Mouse (Mus musculus) kidney, adult 9 months (tissue): ENCODE measurements at regions not wholly inside any gene's neighbourhood (a gene's known extent, or its start where the extent isn't known, plus 50 kb on each side); places are given as distances from the start of the nearest gene placed in this dataset.

Experiments
- DNase-seq: peaks from one replicate; pipeline ENCODE4 v3.0.0; 2022

DNA sequence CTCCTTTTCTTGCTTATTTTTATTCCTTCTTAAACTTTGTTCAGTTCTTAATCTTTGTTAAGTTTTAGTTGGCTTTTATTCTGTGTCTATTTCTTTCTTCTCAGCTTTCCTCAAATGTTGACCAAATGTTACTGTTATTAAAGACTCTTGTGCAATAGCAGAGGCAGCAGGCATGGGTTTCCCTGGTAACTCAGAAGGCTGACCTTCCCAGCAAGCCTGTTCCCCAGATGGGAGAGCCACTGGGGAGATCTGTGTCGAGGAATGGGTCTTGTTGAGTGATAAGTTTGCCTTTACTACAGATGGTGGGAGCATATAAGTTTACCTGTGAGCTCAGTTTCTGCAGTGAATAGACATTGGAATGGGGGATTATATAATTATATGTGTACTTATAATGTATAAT lies 237.2 kb downstream of the Plpp3 start:
- no peak for DNase-seq

DNA sequence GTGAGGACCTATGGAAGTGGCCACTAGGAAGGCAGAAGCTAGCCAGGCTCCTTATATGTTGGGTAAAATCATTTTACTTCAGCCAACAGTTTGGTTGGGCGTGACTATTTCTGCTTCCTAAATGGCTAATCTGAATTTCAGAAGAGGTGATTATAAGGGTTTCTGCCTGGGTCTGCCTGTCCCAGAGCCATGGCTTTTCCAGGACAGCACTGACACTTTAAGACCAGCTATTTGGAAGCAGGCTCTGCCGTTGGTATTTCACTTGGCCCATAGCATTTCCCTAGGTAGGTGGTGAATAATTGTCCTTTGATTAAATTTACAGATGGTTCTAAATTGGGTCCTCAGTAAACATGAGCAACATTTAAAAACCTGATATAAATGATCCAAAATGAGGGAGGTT lies 240.3 kb downstream of the Plpp3 start:
- DNase-seq, result no peak

- no peak for DNase-seq
Observed at GRCm38 (mm10) chr4:105402021-105402420, 244.9 kb downstream of the Plpp3 start.

DNA sequence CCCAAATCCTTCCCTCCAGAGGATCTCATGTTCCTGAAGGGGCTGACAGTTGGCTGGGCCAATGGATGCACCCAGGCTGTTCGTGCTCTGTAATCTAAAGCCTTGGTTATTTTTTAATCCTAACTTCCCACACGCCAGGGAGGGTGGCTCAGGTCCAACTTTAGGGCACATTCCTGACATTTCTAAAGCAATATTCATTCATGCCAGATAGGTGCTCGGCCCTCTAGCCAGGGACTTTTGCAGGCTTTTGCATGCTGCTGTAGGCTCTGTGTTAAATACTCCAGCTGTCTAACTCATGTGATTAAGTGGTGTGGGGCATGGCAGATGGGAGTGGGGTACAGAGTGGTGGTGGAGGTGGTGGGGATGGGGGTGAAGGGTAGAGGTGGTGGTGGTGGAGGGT lies 246.0 kb downstream of the Plpp3 start:
- DNase-seq, result peak; percentile 91

DNA sequence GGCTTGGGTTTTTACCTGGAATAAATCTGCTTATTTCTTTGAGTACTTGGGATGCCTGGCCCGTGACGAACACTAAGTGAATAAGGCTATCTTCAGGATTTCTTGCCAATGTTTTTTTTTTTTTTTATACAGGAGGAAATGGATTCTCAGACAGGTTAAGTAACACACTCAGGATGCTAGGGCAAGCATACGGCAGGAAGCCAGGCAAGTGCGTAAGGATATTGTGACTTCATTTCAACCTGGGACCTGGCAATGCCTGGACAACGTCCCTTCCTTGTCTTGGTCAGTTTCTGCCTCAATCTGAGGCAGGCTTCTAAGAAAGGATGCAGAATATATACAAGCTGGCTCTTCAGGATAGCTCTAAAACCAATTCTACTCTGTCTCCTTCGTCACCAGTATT lies 246.5 kb downstream of the Plpp3 start:
- peak; percentile 51 for DNase-seq

- DNase-seq, result no peak
Observed at GRCm38 (mm10) chr4:105405728-105406127, 248.6 kb downstream of the Plpp3 start.

DNA sequence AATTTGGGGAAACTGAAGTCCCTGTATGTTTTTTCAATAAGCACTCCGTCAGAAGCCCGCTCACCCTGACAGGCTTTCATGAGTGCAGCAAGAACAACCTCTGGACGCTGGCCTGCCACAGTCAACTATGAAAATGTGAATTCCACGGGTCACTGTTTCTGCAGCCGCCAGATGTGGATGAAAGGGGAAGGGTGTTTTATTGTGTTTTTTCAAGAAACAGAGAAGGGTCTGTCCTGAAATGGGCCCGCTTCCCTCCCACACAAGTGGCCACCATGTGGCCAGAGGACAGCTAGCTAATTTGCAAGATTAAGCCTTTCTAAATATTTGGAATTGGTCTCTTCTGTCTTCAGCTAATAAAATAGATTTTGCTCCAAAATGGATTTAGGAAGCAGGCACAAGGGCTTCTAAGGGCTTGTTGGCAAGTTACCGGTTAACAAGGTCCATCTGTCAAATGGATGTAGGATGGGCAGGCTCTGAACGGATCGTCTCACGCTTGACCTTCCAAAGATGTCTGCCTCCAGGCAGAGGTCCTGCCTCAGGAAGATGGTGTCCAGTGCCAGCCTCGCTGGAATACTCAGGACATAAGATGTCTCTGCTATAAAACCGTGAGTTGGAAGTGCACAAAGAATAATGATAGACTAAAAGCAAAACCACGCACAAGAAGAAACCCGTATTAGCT lies 249.8 kb downstream of the Plpp3 start:
- no peak for DNase-seq

GRCm38 (mm10) chr4:105408896-105409295 lies 251.7 kb downstream of the Plpp3 start:
- DNase-seq, result no peak

- DNase-seq, result peak; percentile 41
Observed at GRCm38 (mm10) chr4:105417166-105417565, 260.0 kb downstream of the Plpp3 start.

DNA sequence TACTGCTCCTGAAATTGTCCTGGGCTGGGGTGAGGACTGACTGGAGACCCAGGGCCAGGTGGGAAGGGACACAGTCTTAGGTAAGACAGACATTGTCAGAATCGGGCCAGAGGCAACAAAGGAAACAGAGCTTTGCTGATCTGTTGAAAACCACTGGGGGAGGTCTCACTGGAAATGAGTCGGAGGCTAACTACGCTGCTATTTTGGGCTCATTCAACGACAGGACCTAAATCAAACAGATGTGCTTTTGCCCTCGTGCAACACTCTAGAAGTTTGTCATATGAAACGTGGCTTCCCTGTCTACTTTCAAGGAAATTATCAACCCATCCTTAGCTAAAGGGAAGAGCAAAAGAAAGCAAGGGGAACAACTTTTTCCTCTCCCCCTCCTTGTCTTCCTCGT lies 265.3 kb downstream of the Plpp3 start:
- DNase-seq, result no peak

DNA sequence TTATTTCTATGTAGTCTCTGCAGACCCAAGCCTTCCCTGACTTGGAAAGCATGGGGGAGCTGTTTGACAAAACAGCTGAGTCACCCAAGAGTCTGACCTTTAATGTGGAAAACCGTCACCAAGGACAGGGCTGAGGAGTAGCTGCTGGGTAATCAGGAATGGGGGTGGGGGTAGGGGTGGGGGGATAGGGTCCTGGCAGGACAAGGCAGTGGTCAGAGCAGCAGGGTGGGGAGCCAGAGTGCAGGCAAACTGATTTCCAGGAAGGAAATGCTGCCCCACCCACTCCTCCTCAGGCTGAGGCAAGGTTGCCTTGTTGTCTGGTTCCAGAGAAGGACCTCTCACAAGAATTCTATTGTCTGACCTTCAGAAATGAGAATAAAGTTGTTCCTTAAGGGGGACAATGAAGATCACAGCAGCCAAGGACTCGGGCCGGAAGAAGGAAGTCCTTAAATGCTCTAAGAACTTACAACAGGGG lies 266.6 kb downstream of the Plpp3 start:
- DNase-seq, result peak; percentile 35

DNA sequence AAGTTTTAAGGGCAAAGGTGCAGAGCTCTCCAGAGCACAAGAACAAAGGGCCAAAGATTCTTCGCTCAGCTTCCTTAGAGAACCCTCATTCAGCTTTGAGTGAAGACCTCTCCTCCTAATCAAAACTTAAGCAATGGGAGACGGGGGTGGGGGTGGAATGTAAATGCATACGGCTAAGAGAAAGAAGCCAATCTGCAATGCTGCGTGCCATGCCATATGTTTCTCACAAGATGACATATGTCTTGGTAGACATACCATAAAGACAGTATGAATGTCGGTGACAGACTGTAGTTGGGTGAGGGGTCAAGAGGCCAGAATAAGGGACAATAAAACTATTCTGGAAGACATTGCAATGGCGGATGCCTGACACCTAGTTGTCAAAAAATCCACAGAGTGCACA lies 267.9 kb downstream of the Plpp3 start:
- DNase-seq, result no peak

GRCm38 (mm10) chr4:105427581-105427980 lies 270.4 kb downstream of the Plpp3 start:
- DNase-seq, result no peak

GRCm38 (mm10) chr4:105429381-105430100 lies 272.4 kb downstream of the Plpp3 start:
- DNase-seq, result peak; percentile 12

GRCm38 (mm10) chr4:105432461-105432860 lies 275.3 kb downstream of the Plpp3 start:
- DNase-seq, result no peak

- no peak for DNase-seq
Observed at GRCm38 (mm10) chr4:105437141-105437540, 280.0 kb downstream of the Plpp3 start.

- no peak for DNase-seq
Observed at GRCm38 (mm10) chr4:105449046-105449860, 292.1 kb downstream of the Plpp3 start.

GRCm38 (mm10) chr4:105450881-105451280 lies 293.7 kb downstream of the Plpp3 start:
- no peak for DNase-seq

DNA sequence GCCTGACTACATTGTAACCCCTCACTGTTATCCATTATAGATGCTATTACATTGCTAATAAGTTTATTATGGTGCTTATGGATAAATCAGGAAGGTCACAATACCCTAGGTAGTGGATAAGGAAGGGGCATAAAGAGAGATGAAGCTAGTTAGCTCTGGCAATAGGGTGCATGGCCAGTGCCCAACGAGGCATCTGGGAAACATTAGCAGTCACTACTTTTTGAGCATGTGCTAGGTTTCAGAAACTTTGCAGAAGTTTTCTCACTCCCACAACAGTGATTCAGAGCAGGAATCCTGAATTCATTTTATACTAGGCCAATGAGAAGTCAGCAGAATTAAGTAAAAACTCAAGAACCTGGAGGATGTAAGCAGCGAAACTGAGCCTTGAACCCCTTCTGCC lies 294.7 kb downstream of the Plpp3 start:
- no peak for DNase-seq

DNA sequence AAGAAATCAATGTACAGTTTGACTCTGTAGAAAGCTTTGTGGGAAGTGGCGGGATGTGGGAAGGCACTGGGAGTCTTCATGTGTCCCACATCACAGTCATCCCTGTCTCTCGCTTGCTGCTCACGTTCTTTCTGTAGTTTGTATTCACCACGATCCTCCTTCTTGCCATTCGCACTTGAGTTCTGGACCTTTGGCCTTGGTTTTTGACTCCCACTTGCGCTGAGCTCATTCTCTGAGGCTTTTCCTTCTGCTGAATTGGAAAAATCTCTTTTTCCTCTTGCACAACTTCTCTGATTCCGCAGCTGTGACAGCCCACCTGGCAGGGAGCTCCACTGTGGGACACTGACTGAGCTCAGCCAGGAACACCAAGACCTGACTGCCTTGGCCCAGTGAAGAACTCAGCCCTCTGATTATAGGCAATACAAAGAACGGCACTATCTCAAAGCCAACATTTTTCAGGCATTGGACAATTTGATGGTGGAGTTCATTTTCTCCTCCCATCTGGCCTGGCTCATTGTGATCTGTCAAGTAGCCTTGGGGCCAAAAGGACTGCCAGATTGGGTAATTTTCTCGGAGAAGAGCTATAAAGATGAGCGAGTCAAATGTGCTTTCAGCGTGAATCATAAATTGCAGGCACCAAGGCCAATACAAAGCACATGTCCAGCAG lies 299.9 kb downstream of the Plpp3 start:
- DNase-seq, result no peak

DNA sequence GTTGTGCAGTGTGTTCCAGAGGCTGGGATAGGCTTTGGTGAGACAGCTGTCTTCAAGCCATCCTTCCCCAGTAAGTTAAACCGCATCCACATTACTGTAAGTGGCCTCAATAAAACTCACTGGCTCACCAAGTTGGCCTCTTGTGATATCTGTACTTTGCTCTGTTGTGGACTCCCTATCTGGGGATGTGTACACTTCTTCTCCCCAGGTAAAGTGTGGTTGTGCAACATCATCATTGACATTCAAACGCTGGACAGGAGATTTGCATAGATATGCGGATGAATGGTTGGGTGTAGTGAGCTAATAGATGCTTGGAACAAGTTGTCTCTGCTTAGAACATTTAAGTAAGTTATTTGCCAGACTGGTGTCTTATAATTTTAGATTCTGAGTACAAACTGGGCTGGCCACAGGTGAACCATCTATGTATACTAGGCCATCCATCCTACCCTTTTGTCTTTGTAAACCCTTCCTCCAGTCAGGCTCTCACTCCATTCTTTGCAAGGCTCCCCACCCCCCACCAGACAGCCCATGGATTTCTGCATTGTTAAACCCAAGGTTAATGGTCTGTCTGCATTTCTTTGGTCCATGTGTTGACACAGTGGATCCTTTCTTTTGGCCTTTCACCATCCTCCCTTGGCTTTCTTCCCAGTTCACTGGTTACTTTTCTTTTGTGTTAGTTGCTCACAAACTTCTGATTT lies 303.0 kb downstream of the Plpp3 start:
- DNase-seq, result no peak

GRCm38 (mm10) chr4:105460689-105461005 lies 303.5 kb downstream of the Plpp3 start:
- no peak for DNase-seq

- DNase-seq, result no peak
Observed at GRCm38 (mm10) chr4:105467811-105468210, 310.7 kb downstream of the Plpp3 start.
